Mouse (Mus musculus) adrenal gland, adult 18-20 months (tissue): Measurements from ENCODE around the gene Defb29. TPM values are rescaled to one million over a fixed set of nuclear protein-coding genes. Genes with fewer than 3 reads are reported as not detected.

ENCODE experiments used
- DNase-seq, 2 experiments: peaks; one replicate each; pipeline ENCODE4 v3.0.0; 2021 to 2022; ENCODE audit warnings: low spot score in 2 of 2
- total RNA-seq, 2 experiments: library from RNA; stranded (reverse); gene quantifications; 1 replicate in 1 of 2; 2 replicates in 1 of 2; pipeline ENCODE4 v1.2.3; 2021

Gene Defb29
- total RNA-seq, 2 experiments from 2014 or later = not detected

DNA sequence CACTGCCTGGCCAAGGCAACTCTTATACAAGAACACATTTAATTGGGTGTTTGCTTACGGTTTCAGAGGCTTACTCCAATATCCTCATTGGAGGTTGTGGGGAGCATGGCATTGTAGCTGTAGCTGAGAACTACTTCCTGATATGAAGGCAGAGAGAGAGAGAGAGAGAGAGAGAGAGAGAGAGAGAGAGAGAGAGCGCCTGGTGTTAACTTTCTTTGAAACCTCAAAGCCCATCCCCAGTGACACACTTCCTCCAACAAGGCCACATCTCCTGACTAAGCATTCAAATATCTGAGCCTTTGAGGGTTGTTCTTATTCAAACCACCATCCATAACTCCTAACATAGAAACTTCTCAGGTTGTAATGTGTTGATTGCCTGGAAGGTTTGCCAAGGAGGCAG is 35.9 kb downstream of the Defb29 start:
- no peak for DNase-seq

DNA sequence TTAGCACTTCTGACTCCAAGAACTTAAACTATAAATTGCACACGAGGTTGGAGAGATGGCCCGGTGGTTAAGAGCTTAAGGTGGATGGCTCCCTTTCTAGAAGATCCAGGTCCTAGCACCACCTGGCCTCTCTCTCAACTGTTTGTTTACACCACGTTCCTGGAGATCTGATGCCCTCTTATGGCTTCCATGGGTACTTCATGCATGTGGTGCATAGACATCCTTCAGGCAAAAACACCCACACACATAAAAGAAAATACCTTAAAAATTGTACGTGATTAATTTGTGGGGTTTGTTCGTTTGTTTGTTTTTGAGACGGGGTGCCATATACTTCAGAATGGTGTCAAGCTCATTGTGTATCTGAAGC is 39.1 kb downstream of the Defb29 start:
- DNase-seq = no peak

DNA sequence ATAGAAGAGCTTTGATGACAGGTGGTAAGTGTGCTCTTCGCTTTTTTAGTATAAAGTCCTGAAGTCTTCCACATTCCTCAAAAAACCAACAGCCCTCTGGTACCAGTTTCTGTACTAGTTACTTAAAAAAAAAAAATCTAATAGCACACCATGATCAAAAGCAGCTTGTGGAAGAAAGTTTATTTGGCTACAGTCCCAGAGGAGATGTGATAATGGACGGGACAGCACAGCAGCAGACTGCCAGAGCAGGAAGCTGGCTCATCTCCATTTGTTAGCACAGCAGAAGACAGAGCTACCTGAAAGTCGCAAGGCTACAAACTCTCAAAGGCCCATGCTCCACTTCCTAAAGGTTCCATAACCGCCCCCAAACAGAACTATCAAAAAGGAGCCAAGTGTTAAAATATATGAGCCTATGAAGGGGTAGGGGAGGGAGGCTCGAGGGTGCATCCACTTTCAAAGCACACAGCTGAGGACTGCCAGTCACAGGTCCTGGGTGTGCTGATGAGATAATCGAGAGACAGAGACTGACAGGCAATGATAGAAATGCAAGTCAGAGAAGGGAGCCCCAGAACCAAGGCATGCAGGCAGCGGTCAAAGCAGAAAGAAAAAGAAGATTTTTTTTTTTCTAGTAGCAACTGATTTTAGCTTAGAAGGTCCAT is 39.6 kb downstream of the Defb29 start:
- no peak for DNase-seq

DNA sequence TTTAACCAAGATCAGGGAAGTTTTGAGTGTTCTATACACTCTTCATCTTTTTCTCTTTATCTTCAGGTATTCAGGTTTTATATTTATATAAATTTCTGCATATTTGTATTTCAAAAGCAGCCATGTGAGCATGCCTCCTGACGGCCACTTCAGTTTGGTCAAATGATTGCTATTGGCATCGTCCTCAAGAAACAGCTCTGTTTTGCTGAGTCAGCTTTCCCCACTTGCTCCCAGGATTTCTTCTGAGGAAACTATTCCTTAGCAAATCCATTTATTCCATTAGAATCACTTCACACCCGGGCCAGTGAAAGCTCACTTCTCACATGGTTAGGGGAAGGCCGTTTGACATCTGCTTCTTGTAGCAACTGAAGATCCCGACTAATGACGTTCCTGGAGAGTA is 41.9 kb downstream of the Defb29 start:
- no peak for DNase-seq

DNA sequence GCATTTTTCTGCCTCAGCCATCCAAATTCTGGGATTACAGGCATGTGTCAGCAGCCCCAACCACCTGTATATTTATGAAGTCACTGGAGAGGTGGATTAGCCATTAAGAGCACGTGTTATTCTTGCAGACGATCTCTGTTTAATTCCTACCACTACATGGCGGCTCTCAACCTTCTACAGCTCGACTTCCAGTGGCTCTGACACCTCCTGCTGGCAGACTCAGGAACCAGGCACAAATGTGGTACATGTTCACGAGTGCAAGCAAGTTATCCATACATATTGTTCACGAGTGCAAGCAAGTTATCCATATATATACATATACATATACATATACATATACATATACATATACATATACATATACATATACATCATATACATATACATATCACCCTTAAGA is 46.7 kb downstream of the Defb29 start:
- DNase-seq = no peak

DNA sequence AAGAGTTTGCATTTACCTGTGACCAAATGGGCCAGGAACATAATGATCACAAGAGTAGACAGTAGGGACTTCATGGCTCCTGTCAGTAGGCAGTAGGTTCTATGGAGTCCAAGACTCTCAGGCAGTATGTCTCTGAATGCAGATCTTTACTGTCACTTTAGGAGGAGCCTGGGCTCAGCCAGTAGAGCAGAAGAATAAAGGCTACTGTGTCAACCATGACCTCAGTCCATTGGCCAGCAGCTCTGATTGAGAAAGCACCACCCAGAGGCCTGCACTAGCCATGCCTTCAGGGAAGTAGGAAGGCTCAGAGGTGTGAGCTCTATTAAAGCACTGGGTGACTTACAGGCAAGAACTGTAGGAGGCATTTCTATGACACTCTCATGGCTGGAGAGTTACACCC is 49.9 kb downstream of the Defb29 start, which contains the start of gene Defb22:
TSS of gene Defb22 (minus strand) at position 101 of the 400 bp plus-strand sequence.
- DNase-seq = no peak

Other genes starting within 250 kb of the Defb29 start
- 100 to 1,000 TPM; 144 to 147 TPM for gene Tbc1d20, start 246.3 kb downstream of the Defb29 start, total RNA-seq
- gene Rbck1, start 207.4 kb downstream of the Defb29 start, total RNA-seq = 100 to 1,000 TPM in 1 of 2 experiments, 10 to 100 TPM in 1; 97.4 to 112 TPM
- gene Trib3, start 196.1 kb downstream of the Defb29 start, total RNA-seq = 10 to 100 TPM in 1 of 2 experiments, 1 to 10 TPM in 1; 4.9 to 12.4 TPM
- gene Nrsn2, start 163.5 kb downstream of the Defb29 start, total RNA-seq = 1 to 10 TPM; 5.8 to 6.7 TPM
- 1 to 10 TPM; 3.5 to 7.3 TPM for gene Sox12, start 142.0 kb downstream of the Defb29 start, total RNA-seq
- gene Zcchc3, start 125.1 kb downstream of the Defb29 start, total RNA-seq = 1 to 10 TPM; 6.8 to 7.8 TPM
- gene 6820408C15Rik, start 124.5 kb downstream of the Defb29 start, total RNA-seq = under 1 TPM; 0.36 to 0.74 TPM
- not detected for gene Defb23, start 75.5 kb downstream of the Defb29 start, total RNA-seq
- gene Defb20, start 63.0 kb downstream of the Defb29 start, total RNA-seq = not detected
- not detected for gene Defb22, start 50.0 kb downstream of the Defb29 start, total RNA-seq
- not detected for gene Defb26, start 28.4 kb downstream of the Defb29 start, total RNA-seq
- gene Defb28, start 21.8 kb downstream of the Defb29 start, total RNA-seq = not detected
- gene Gm17416, start 29.2 kb upstream of the Defb29 start, total RNA-seq = not detected
- not detected for gene Defb21, start 32.6 kb upstream of the Defb29 start, total RNA-seq
- under 1 TPM in 1 of 2 experiments, not detected in 1; 0.93 TPM for gene Defb19, start 40.2 kb upstream of the Defb29 start, total RNA-seq
- gene Defb45, start 59.3 kb upstream of the Defb29 start, total RNA-seq = not detected
- gene Defb36, start 64.2 kb upstream of the Defb29 start, total RNA-seq = not detected
- gene Defb25, start 83.0 kb upstream of the Defb29 start, total RNA-seq = 1 to 10 TPM; 1.5 to 2.4 TPM
- gene Rem1, start 86.9 kb upstream of the Defb29 start, total RNA-seq = 10 to 100 TPM in 1 of 2 experiments, 1 to 10 TPM in 1; 8.9 to 13.5 TPM
- 100 to 1,000 TPM; 151 to 170 TPM for gene H13, start 129.4 kb upstream of the Defb29 start, total RNA-seq
- gene Mcts2, start 146.9 kb upstream of the Defb29 start, total RNA-seq = 10 to 100 TPM; 23.5 to 25.8 TPM
- gene Id1, start 196.2 kb upstream of the Defb29 start, total RNA-seq = 10 to 100 TPM; 51.8 to 93.4 TPM
- gene Cox4i2, start 214.1 kb upstream of the Defb29 start, total RNA-seq = 1 to 10 TPM; 2.5 to 3.8 TPM